Mouse (Mus musculus) bone marrow, adult 2 months (tissue): ENCODE measurements around the gene Prkaca. TPM values are rescaled to one million over a fixed set of nuclear protein-coding genes. Genes with fewer than 3 reads are reported as not detected.

ENCODE experiments used
- H3K27ac ChIP-seq: fragments of 200-500 bp; 2 replicates; pipeline ENCODE4 v1.5.1; 2012; ENCODE audit warnings: low read depth, mild to moderate bottlenecking, control low read depth, inconsistent platforms, low read length; ENCODE audit not compliant: control insufficient read depth, poor library complexity, insufficient read depth
- H3K4me1 ChIP-seq: fragments of 200-500 bp; 2 replicates; pipeline ENCODE4 v1.6.1; 2011; ENCODE audit warnings: low read length; ENCODE audit not compliant: control insufficient read depth, insufficient read depth
- H3K4me3 ChIP-seq: fragments of 200-500 bp; replicated peaks from 2 replicates; pipeline ENCODE3; 2011; ENCODE audit warnings: mild to moderate bottlenecking, low read depth, low read length, control low read depth; ENCODE audit not compliant: control insufficient read depth
- CTCF ChIP-seq: fragments of 200-500 bp; IDR thresholded peaks from 2 replicates; pipeline ENCODE4 v1.5.1; 2011; ENCODE audit warnings: low read length, control low read depth; ENCODE audit not compliant: control insufficient read depth, insufficient read depth
- POLR2A ChIP-seq: fragments of 200-500 bp; IDR thresholded peaks from 2 replicates; pipeline ENCODE4 v1.6.1; 2011; ENCODE audit warnings: low read depth, mild to moderate bottlenecking, control low read depth, low read length, borderline replicate concordance; ENCODE audit not compliant: control insufficient read depth
- WGBS: fragments of 180-500 bp; shearing (Covaris S2); methylation state at CpG from one replicate; pipeline ENCODE4 v1.1.7; 2018; 5-methylcytosine and 5-hydroxymethylcytosine counted together
- polyA plus RNA-seq: library from polyadenylated mRNA; stranded (reverse); fragments of >200 nt; gene quantifications from 2 replicates; pipeline ENCODE4 v1.2.4, GENCODE M21; 2011; ENCODE audit warnings: low replicate concordance; ENCODE audit not compliant: missing spikeins, insufficient read depth, insufficient read length

Gene Prkaca
- polyA plus RNA-seq, 1 experiment, result 18.2 TPM

DNA sequence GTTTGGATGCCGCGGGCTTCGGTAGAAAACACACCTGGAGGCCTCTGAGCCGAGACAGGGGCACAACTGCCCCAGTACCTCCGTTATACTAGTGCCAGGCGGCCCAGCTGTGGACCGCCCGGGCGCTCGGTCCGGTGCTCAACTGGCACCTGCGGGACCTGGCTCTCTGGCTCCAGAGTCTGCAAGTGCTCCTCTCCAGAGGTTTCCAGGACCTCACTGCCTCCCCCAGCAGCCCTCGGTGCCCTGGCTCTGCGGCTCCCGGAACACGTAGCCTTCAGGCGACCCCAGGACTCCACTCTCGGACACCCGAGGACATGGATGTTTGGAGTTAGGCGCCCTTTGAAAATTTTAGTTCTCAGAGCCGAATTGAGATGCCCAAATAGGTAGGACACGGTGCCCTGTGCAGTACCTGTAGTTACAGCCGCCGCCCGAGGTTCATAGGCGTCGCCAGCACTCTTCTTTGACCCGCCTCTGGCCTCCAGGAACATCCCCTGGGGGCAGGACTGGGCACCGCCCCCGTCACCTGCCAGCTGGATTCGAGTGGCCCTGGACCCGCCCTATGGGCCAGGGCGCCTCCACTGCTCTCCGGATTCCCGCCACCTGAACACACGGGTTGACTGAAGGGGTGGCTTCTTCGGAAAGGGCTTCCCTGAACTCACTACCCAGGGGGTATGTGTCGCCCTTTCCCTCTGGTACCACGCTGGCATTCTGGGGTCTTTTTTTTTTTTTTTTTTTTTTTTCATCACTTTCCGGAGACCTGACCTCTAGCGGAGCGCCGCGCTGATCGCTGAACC lies 39.1 kb downstream of the Prkaca start, which contains the start of gene 2210011C24Rik:
Gene 2210011C24Rik, minus strand, starts transcription at position 467 of the 794 bp plus-strand sequence.
- peak within 1 kb of the TSS; percentile 44 for H3K4me3 ChIP-seq
- H3K27ac ChIP-seq, result no peak within 1 kb of the TSS; the same call in 1 of the 2 replicates
- 2% methylated on average over 45 of the region's 45 CpGs for WGBS
- no peaks in the 10 kb centered on the region for H3K4me1 ChIP-seq
- TF ChIP-seq POLR2A (no peak), CTCF (no peak)

DNA sequence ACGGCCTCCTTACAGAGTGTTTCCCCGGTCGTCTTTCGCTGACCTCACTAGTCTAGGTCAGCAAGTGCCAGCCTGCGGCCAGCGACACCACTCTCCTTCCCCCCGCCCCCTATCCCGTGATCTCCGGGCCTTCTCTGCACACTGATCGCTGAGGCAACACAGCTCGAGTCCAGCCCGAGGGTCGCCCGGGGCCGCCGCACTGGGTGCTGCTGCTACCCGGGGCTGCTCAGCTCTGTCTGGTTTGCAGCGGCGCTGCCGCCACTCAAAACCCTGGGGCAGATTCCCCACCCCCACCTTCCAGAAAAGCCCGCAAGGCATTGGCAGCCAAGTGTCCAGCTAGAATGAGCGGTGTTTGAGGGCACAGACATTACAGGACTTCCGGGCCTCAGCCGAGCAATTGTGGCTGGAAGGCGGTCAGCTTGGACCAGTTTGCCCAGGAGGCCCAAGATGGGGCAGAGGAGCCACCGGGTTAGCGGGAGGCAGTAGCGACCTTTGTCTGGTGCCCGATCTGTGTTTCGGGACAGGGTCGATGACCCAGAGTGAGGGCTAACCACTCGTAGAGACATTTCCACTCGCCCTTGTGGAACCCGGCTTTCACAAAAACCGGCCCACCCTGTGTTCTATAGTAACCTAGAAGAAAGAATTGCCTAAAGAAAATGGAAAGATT lies 39.8 kb downstream of the Prkaca start:
- H3K27ac ChIP-seq, result no peak overlapping the region
- TF ChIP-seq CTCF (no peak), POLR2A (no peak)

DNA sequence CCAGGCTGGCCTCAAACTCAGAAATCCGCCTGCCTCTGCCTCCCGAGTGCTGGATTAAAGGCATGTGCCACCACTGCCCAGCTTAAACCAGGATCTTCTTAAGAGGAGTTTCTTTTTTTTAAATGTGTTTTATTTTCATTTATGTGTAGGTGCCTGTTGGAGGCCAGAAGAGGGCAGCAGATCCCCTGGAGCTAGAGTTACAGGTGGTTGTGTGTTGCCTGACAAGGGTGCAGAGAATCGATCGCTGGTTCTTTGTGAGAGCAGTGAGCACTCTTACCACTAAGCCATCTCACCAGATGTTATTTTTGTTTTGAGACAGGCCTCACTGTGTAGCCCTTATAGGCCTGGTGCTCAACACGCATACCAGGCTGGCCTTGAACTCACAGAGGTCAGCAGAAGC lies 43.0 kb downstream of the Prkaca start:
- WGBS, result 92% methylated on average over 5 of the region's 5 CpGs
- no peak for TF ChIP-seq CTCF
- TF ChIP-seq POLR2A, result no peak
- Histone ChIP-seq H3K27ac (no peak overlapping the region), H3K4me1 (no peaks in the 10 kb centered on the region), H3K4me3 (no peak overlapping the region)

More for the DNA sequence above, 39.8 kb downstream of the Prkaca start:
- WGBS, result 24% methylated on average over 35 of the region's 35 CpGs
- Histone ChIP-seq H3K4me1 (no peaks in the 10 kb centered on the region), H3K4me3 (no peak overlapping the region)

DNA sequence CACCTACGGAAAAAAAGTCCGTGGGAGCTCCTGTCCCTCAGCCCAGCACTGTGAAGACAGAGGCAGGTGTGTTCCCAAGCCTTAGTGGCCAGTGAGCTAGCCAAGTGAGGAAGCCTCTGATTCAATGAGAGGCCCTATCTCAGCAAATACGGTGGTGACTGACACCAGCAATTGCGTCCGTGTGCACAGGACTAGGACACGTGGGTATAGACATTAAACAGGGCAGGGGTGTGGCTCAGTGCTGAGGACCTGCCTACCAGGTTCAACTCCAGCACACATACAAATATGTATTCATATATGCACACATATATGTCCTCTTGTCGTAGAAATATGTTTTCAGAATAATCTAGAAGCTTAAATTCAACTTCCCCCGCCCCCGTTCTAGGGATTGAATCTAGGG lies 46.9 kb downstream of the Prkaca start:
- TF ChIP-seq POLR2A (no peak), CTCF (no peak)
- WGBS, result 52% methylated on average over 9 of the region's 9 CpGs
- Histone ChIP-seq H3K4me3 (no peak overlapping the region), H3K27ac (no peak overlapping the region), H3K4me1 (no peaks in the 10 kb centered on the region)

DNA sequence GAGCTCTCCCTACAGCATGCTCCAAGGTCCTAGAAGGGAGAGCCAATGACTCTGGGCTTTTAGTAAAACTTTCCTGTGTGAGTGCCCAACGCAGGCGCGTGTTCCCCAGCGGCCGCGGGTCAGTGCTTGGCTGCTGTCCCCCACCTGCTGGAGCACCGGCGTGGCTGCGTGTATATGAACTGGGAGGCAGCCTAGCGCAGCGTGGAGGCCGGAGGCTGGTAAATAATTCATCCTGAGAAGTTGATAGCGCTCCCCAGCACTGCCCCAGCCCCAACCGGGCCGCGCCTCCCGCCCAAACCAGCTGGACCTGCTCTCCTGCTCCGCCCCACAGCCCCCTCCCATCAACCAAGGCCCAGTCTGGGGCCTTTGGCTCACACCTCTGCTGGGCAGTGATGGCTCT lies 48.3 kb downstream of the Prkaca start, which contains the start of gene Palm3:
Gene Palm3, plus strand, starts transcription at position 376 of the 400 bp plus-strand sequence.
- Histone ChIP-seq H3K4me1 (no peaks in the 10 kb centered on the region), H3K27ac (no peak within 1 kb of the TSS), H3K4me3 (no peak within 1 kb of the TSS)
- TF ChIP-seq CTCF (no peak), POLR2A (no peak)
- 48% methylated on average over 18 of the region's 18 CpGs for WGBS

DNA sequence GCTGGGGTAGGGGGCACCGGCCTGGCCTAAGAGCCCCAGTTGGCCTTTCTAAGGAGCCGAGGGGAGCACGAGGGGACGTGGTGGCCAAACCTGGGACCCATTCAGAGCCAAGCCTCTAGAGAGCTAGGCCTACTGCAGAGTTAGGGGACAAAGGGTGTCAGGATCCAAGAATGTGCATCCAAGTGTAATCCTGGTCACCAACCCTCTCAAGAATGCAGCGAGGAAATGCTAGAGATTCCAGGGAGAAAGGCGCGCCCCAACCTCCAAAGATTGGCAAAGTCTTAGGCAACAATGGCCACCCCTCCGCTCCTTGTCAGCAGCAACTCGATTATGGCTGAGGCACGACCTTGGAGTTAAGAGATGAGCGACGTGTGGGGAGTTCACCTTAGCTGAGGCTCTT lies 48.8 kb downstream of the Prkaca start:
- no peaks in the 10 kb centered on the region for H3K4me1 ChIP-seq
- no peak for TF ChIP-seq CTCF
- TF ChIP-seq POLR2A, result no peak
- 70% methylated on average over 12 of the region's 12 CpGs for WGBS
- no peak overlapping the region for H3K27ac ChIP-seq
- no peak overlapping the region for H3K4me3 ChIP-seq

DNA sequence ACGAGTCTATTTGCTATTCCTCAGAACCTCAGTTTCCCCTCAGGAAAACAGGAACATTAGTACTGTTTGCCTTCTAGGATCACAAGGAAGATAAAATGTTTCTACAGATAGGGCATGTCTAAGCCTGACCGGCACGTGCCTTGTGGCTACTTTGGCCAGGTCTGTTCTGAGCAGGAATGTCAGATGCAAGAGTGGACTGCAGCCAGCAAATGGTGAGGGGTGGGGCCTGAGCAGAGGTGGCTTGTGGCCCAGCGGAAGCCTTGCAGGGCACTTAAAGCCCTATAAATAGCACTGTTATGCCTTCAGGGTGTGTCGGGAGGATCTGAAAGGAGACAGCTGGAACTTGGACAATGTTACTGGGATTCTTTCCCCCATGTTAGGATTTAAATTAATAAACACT lies 50.3 kb downstream of the Prkaca start:
- no peak overlapping the region for H3K27ac ChIP-seq
- no peak overlapping the region for H3K4me3 ChIP-seq
- no peaks in the 10 kb centered on the region for H3K4me1 ChIP-seq
- no peak for TF ChIP-seq POLR2A
- no peak for TF ChIP-seq CTCF
- 15% methylated on average over 5 of the region's 5 CpGs for WGBS

DNA sequence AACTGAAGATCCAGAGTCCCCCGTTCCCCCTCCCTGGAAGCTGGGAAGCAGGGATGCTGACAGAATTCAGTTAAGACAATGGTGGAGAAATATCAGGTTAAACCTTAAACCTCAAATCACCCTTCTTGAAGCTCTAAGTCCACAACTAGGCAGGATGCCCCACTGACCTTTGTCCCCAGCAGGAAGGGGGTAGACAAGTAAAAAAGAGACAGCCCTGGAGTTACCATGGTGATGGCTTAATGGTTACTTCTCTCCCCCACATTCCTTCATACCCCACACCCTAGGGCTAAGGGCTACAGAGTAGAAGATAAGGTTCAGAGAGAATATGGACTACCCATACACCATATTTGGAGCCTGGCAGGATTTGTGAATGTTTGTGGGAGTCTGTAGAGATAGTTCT lies 50.8 kb downstream of the Prkaca start:
- Histone ChIP-seq H3K27ac (no peak overlapping the region), H3K4me1 (no peaks in the 10 kb centered on the region), H3K4me3 (no peak overlapping the region)
- 82% methylated on average over 1 of the region's 1 CpGs for WGBS
- TF ChIP-seq POLR2A, result no peak
- no peak for TF ChIP-seq CTCF
